Mouse (Mus musculus): Measurements from ENCODE around the gene Ackr2. TPM values are rescaled to one million over a fixed set of nuclear protein-coding genes. Genes with fewer than 3 reads are reported as not detected.

Ackr2 gene
- polyA plus RNA-seq, 1 experiment from 2014 or later, result 1.3 TPM

GRCm38 (mm10) chr9:121864837-121865236, 33.3 kb upstream of the Ackr2 start:
- H3K36me3 ChIP-seq (ENCODE audit: control insufficient read depth, insufficient read depth, low read length), result no peaks in the 10 kb centered on the region
- H3K4me2 ChIP-seq (ENCODE audit: low read length), result no peak overlapping the region
- H3K9ac ChIP-seq (ENCODE audit: low read length), result no peak overlapping the region
- H3K27me3 ChIP-seq (ENCODE audit: control insufficient read depth, insufficient read depth, low read length), result no peaks in the 10 kb centered on the region
- H3K9me3 ChIP-seq (ENCODE audit: control insufficient read depth, low read length), result no peaks in the 10 kb centered on the region
- no peak overlapping the region for H3K27ac ChIP-seq (replicated peaks in 1 of 2; ENCODE audit: control insufficient read depth in 1 of 2, insufficient read depth in 1 of 2, low read depth in 2 of 2, low read length in 2 of 2)
- H3K4me3 ChIP-seq (ENCODE audit: control insufficient read depth in 1 of 2, insufficient read depth in 1 of 2, low read depth in 1 of 2, low read length in 2 of 2), result no peak overlapping the region
- ATAC-seq (ENCODE audit: insufficient number of reproducible peaks, insufficient read depth, low FRiP score, low read depth), result no peak
- no peaks in the 10 kb centered on the region for H3K4me1 ChIP-seq (ENCODE audit: control insufficient read depth in 2 of 2, insufficient read depth in 2 of 2, low read length in 2 of 2)
- 68% methylated on average over 4 of the region's 4 CpGs for WGBS

DNA sequence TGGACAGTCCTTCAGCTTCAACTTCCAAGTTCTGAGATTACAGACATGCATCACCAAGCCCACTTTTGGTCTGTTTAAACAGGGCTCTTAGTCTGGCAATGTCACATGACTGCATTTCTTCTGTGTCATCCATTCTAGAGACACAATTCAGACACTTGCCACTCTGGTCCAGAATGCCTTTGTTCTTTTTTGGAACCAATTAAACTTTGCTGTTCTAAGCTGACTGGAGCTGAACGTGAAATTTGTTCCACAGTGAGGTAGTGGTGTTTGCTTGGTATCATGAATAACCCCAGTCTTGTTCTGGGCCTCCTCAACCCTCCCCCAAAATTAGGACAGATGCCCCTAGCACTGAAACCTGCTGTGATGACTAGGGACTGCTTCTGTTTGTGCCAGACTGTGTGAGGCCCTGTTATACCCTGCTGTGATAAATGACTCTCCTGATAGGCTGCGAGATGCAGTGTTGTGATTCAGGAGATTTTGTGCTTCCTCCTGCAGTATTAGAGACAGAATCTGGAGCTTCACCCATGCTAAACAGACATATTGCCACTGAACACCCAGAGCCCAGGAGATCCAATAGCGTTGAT, 32.6 kb upstream of the Ackr2 start:
- Histone ChIP-seq H3K4me2 (ENCODE audit: low read length) (no peak overlapping the region), H3K4me1 (ENCODE audit: control insufficient read depth in 2 of 2, insufficient read depth in 2 of 2, low read length in 2 of 2) (no peaks in the 10 kb centered on the region), H3K9ac (ENCODE audit: low read length) (no peak overlapping the region), H3K27ac (replicated peaks in 1 of 2; ENCODE audit: control insufficient read depth in 1 of 2, insufficient read depth in 1 of 2, low read depth in 2 of 2, low read length in 2 of 2) (no peak overlapping the region), H3K36me3 (ENCODE audit: control insufficient read depth, insufficient read depth, low read length) (no peaks in the 10 kb centered on the region), H3K9me3 (ENCODE audit: control insufficient read depth, low read length) (no peaks in the 10 kb centered on the region), H3K4me3 (ENCODE audit: control insufficient read depth in 1 of 2, insufficient read depth in 1 of 2, low read depth in 1 of 2, low read length in 2 of 2) (no peak overlapping the region), H3K27me3 (ENCODE audit: control insufficient read depth, insufficient read depth, low read length) (no peaks in the 10 kb centered on the region)
- 47% methylated on average over 3 of the region's 3 CpGs for WGBS
- ATAC-seq (ENCODE audit: insufficient number of reproducible peaks, insufficient read depth, low FRiP score, low read depth), result no peak

- 61% methylated on average over 6 of the region's 6 CpGs for WGBS
- ATAC-seq (ENCODE audit: insufficient number of reproducible peaks, insufficient read depth, low FRiP score, low read depth), result no peak
- H3K9ac ChIP-seq (ENCODE audit: low read length), result no peak overlapping the region
- no peaks in the 10 kb centered on the region for H3K9me3 ChIP-seq (ENCODE audit: control insufficient read depth, low read length)
- H3K36me3 ChIP-seq (ENCODE audit: control insufficient read depth, insufficient read depth, low read length), result no peaks in the 10 kb centered on the region
- H3K27ac ChIP-seq (replicated peaks in 1 of 2; ENCODE audit: control insufficient read depth in 1 of 2, insufficient read depth in 1 of 2, low read depth in 2 of 2, low read length in 2 of 2), result 0 out of 4 replicates have a peak overlapping the region, but pooled peaks of 1 of the 2 experiments have one; percentile 19
- no peak overlapping the region for H3K4me3 ChIP-seq (ENCODE audit: control insufficient read depth in 1 of 2, insufficient read depth in 1 of 2, low read depth in 1 of 2, low read length in 2 of 2)
- H3K4me2 ChIP-seq (ENCODE audit: low read length), result no peak overlapping the region
- no peaks in the 10 kb centered on the region for H3K4me1 ChIP-seq (ENCODE audit: control insufficient read depth in 2 of 2, insufficient read depth in 2 of 2, low read length in 2 of 2)
- no peaks in the 10 kb centered on the region for H3K27me3 ChIP-seq (ENCODE audit: control insufficient read depth, insufficient read depth, low read length)
These were observed 30.5 kb upstream of the Ackr2 start for GRCm38 (mm10) chr9:121867632-121868031.

DNA sequence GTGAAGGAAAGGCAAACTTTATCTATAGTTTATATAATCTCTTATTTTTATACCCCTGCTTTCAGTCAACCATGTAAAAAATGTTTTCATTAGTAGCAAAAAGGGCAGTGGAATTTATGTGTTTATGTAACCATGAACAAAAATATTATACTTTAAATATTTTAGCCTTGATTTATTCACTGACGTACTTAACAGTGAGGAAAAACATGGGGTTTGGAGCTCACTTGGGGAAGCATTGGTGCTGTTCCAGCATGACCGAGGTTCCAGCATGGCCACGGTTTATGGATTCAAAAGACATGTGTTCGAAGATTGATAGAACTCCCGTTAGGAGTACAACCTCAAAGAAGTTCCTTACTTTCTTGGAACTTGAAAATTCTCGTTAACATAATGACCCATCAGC, 29.9 kb upstream of the Ackr2 start:
- no peak overlapping the region for H3K27ac ChIP-seq (replicated peaks in 1 of 2; ENCODE audit: control insufficient read depth in 1 of 2, insufficient read depth in 1 of 2, low read depth in 2 of 2, low read length in 2 of 2)
- no peak for ATAC-seq (ENCODE audit: insufficient number of reproducible peaks, insufficient read depth, low FRiP score, low read depth)

GRCm38 (mm10) chr9:121869432-121869831, 28.7 kb upstream of the Ackr2 start:
- Histone ChIP-seq H3K4me1 (ENCODE audit: control insufficient read depth in 2 of 2, insufficient read depth in 2 of 2, low read length in 2 of 2) (no peaks in the 10 kb centered on the region), H3K27ac (replicated peaks in 1 of 2; ENCODE audit: control insufficient read depth in 1 of 2, insufficient read depth in 1 of 2, low read depth in 2 of 2, low read length in 2 of 2) (no peak overlapping the region), H3K4me3 (ENCODE audit: control insufficient read depth in 1 of 2, insufficient read depth in 1 of 2, low read depth in 1 of 2, low read length in 2 of 2) (no peak overlapping the region), H3K9me3 (ENCODE audit: control insufficient read depth, low read length) (no peaks in the 10 kb centered on the region), H3K9ac (ENCODE audit: low read length) (no peak overlapping the region), H3K4me2 (ENCODE audit: low read length) (no peak overlapping the region), H3K27me3 (ENCODE audit: control insufficient read depth, insufficient read depth, low read length) (no peaks in the 10 kb centered on the region), H3K36me3 (ENCODE audit: control insufficient read depth, insufficient read depth, low read length) (no peaks in the 10 kb centered on the region)
- WGBS, result 92% methylated on average over 5 of the region's 5 CpGs
- ATAC-seq (ENCODE audit: insufficient number of reproducible peaks, insufficient read depth, low FRiP score, low read depth), result no peak

More for the DNA sequence above, 29.9 kb upstream of the Ackr2 start:
- Histone ChIP-seq H3K4me3 (ENCODE audit: control insufficient read depth in 1 of 2, insufficient read depth in 1 of 2, low read depth in 1 of 2, low read length in 2 of 2) (no peak overlapping the region), H3K36me3 (ENCODE audit: control insufficient read depth, insufficient read depth, low read length) (no peaks in the 10 kb centered on the region), H3K9me3 (ENCODE audit: control insufficient read depth, low read length) (no peaks in the 10 kb centered on the region), H3K9ac (ENCODE audit: low read length) (no peak overlapping the region), H3K27me3 (ENCODE audit: control insufficient read depth, insufficient read depth, low read length) (no peaks in the 10 kb centered on the region), H3K4me1 (ENCODE audit: control insufficient read depth in 2 of 2, insufficient read depth in 2 of 2, low read length in 2 of 2) (no peaks in the 10 kb centered on the region), H3K4me2 (ENCODE audit: low read length) (no peak overlapping the region)
- WGBS, result 79% methylated on average over 6 of the region's 6 CpGs

- WGBS, result 59% methylated on average over 4 of the region's 4 CpGs
- H3K27me3 ChIP-seq (ENCODE audit: control insufficient read depth, insufficient read depth, low read length), result no peaks in the 10 kb centered on the region
- H3K9ac ChIP-seq (ENCODE audit: low read length), result no peak overlapping the region
- no peak overlapping the region for H3K27ac ChIP-seq (replicated peaks in 1 of 2; ENCODE audit: control insufficient read depth in 1 of 2, insufficient read depth in 1 of 2, low read depth in 2 of 2, low read length in 2 of 2)
- no peak overlapping the region for H3K4me3 ChIP-seq (ENCODE audit: control insufficient read depth in 1 of 2, insufficient read depth in 1 of 2, low read depth in 1 of 2, low read length in 2 of 2)
- H3K4me2 ChIP-seq (ENCODE audit: low read length), result no peak overlapping the region
- no peak for ATAC-seq (ENCODE audit: insufficient number of reproducible peaks, insufficient read depth, low FRiP score, low read depth)
- no peaks in the 10 kb centered on the region for H3K4me1 ChIP-seq (ENCODE audit: control insufficient read depth in 2 of 2, insufficient read depth in 2 of 2, low read length in 2 of 2)
- H3K36me3 ChIP-seq (ENCODE audit: control insufficient read depth, insufficient read depth, low read length), result no peaks in the 10 kb centered on the region
- no peaks in the 10 kb centered on the region for H3K9me3 ChIP-seq (ENCODE audit: control insufficient read depth, low read length)
These were observed 28.1 kb upstream of the Ackr2 start for GRCm38 (mm10) chr9:121869973-121870515.

DNA sequence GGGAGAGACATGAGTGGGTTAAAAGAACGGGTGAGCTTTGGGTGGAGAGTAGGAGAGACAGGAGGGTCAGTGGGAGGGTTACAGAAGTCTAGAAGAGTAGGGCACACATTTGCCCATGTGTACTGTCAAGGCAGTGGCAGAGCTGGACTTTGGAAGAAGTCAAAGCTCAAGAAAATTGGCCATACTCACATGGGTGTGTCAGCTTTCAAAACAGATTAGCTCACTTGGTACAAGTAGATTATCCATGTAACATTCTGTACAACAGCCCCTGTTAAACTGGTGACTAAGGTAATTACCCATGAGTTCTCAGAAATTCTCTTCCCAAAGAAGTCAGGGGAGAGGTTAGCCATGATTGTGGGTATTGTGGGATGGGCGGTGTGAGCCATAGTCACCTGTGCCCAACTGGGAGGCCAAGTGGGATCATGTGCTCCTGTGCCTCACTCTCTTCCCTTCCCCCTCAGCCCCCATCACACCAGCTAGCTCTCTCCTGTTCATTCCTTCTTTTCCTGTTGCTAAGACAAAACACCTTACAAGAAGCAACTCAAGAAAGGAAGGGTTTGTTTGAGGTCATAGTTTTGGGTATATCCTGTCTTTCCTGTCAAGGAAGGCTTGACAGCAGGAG, 26.0 kb upstream of the Ackr2 start:
- H3K4me1 ChIP-seq (ENCODE audit: control insufficient read depth in 2 of 2, insufficient read depth in 2 of 2, low read length in 2 of 2), result no peaks in the 10 kb centered on the region
- H3K4me2 ChIP-seq (ENCODE audit: low read length), result no peak overlapping the region
- ATAC-seq (ENCODE audit: insufficient number of reproducible peaks, insufficient read depth, low FRiP score, low read depth), result no peak
- no peaks in the 10 kb centered on the region for H3K9me3 ChIP-seq (ENCODE audit: control insufficient read depth, low read length)
- no peaks in the 10 kb centered on the region for H3K36me3 ChIP-seq (ENCODE audit: control insufficient read depth, insufficient read depth, low read length)
- H3K9ac ChIP-seq (ENCODE audit: low read length), result no peak overlapping the region
- H3K4me3 ChIP-seq (ENCODE audit: control insufficient read depth in 1 of 2, insufficient read depth in 1 of 2, low read depth in 1 of 2, low read length in 2 of 2), result no peak overlapping the region
- H3K27me3 ChIP-seq (ENCODE audit: control insufficient read depth, insufficient read depth, low read length), result no peaks in the 10 kb centered on the region
- WGBS, result 75% methylated on average over 2 of the region's 2 CpGs
- no peak overlapping the region for H3K27ac ChIP-seq (replicated peaks in 1 of 2; ENCODE audit: control insufficient read depth in 1 of 2, insufficient read depth in 1 of 2, low read depth in 2 of 2, low read length in 2 of 2)

GRCm38 (mm10) chr9:121873578-121873977, 24.6 kb upstream of the Ackr2 start:
- ATAC-seq (ENCODE audit: insufficient number of reproducible peaks, insufficient read depth, low FRiP score, low read depth), result no peak
- Histone ChIP-seq H3K27ac (replicated peaks in 1 of 2; ENCODE audit: control insufficient read depth in 1 of 2, insufficient read depth in 1 of 2, low read depth in 2 of 2, low read length in 2 of 2) (no peak overlapping the region), H3K36me3 (ENCODE audit: control insufficient read depth, insufficient read depth, low read length) (no peaks in the 10 kb centered on the region), H3K4me2 (ENCODE audit: low read length) (no peak overlapping the region), H3K27me3 (ENCODE audit: control insufficient read depth, insufficient read depth, low read length) (no peaks in the 10 kb centered on the region), H3K9me3 (ENCODE audit: control insufficient read depth, low read length) (no peaks in the 10 kb centered on the region), H3K9ac (ENCODE audit: low read length) (no peak overlapping the region), H3K4me1 (ENCODE audit: control insufficient read depth in 2 of 2, insufficient read depth in 2 of 2, low read length in 2 of 2) (no peaks in the 10 kb centered on the region), H3K4me3 (ENCODE audit: control insufficient read depth in 1 of 2, insufficient read depth in 1 of 2, low read depth in 1 of 2, low read length in 2 of 2) (no peak overlapping the region)
